Mouse (Mus musculus) cerebellum, adult (tissue): ENCODE data around the gene Gnb1.
"Not testable (repeated sequence)": the region's sequence is repeated elsewhere in the genome, so short reads cannot be mapped to it uniquely, and the experiment has no call there.

ENCODE experiments used
- ATAC-seq: cut with Nextera tagmentation; 2 replicates; pipeline ENCODE4 v1.9.2; 2017; ENCODE audit warnings: mild to moderate bottlenecking, moderate library complexity, mixed read lengths; ENCODE audit not compliant: insufficient number of reproducible peaks, low FRiP score, low TSS enrichment

Gnb1 gene

DNA sequence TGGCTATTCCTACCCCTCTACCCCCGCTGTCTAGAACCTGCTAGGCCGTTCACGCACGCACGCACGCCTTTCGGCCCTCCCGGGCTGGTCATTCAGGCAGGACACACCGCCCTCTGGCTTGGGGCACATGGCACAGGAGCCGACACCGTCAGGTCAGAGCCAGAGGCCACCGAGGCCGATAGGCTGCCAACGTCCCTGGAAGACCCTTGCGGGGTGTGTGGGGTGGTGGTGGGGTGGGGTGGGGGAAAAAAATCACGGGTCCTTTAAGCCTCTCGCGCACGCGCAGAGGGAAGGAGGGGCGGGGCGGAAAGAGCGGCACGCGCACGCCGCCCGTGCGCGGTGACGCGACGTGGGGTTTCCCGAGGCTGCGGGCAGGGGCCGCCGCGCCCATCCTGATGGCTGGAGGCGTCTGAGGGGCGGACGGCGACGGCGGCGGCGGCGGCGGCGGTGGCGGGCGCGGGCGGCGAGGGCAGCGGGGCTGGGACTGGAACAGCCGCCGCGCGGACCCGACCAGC lies at the start of gene Gnb1:
Gene Gnb1, plus strand, starts transcription at position 372 of the 515 bp plus-strand sequence.
- ATAC-seq, result peak; percentile 60; the same call in 1 of the 2 replicates

DNA sequence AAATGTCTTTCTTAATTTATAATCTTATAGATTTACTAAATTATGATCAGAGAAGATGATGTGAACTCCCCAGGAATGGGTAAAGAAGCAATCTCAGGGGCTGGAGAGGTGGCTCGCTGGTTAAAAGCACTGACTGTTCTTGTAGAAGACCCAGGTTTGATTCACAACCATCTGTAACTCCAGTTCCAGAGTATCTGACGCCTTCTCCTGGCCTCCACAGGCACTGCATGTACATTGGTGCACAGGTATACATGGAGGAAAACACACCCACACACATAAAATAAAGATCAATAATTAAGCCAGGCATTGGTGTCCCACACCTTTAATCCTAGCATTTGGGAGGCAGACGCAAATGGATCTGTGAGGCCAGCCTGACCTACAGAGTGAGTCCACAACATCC lies 48.4 kb upstream of the Gnb1 start:
- ATAC-seq, result no peak

- ATAC-seq, result no peak
Observed at GRCm38 (mm10) chr4:155451597-155451996, 39.6 kb upstream of the Gnb1 start.

DNA sequence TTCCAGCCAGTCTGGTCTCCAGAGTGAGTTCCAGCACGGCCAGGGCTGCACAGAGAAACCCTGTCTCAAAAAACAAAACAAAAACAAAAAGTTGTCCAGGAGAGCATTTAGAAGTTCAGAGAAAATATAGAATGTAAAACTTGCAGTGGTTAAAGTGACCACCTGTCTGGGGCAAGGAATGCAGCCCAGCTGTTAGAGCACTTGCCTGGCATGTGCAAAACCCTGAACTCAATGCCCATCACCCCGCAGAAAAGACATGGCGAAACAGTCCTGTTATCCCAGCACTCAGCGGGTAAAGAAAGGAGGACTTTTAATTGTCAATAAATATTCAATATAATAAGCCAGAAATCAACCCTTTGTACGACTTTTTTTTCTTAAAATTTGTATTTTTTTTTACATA lies 32.6 kb upstream of the Gnb1 start:
- no peak for ATAC-seq

- no peak for ATAC-seq
Observed at GRCm38 (mm10) chr4:155463050-155463449, 28.1 kb upstream of the Gnb1 start.

DNA sequence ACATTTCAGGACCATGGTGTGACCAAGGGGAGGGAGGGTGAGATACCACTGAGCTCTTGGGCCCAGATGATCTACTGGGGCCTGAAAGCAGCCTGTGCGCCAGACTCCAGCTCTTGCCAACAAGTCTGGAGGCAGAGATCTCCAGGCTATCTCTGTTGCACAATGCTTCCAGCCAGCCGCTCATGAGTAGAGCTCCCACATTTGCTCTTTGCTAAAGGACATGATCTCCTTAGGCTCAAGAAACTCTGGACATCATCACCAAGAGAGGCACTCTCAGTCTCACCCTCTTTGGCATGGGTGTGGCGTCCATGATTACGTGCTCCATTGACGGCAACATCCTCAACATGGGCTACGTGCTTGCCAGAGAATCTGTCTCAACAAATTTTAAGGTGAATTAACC lies 27.6 kb upstream of the Gnb1 start:
- no peak for ATAC-seq

GRCm38 (mm10) chr4:155464061-155464460 lies 27.1 kb upstream of the Gnb1 start:
- no peak for ATAC-seq

DNA sequence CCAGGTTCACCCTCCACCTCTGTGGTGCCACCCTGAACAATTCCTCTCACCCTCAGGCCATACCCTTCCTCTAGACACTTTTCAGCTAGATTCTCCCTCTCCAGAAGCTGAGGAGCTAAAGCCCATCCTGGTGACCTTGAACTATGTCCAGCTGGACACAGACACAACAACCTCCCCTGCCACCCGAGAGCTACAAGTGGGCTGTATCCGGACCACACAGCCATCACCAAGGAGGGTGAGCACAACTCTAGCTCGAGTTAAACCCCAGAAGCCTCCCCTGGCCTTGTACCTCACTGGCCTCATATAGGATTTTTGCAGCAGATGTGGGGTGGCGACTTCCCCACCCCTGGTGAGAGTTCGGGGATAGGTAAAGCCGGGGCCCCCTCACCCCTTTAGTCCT lies 25.6 kb upstream of the Gnb1 start:
- no peak for ATAC-seq

GRCm38 (mm10) chr4:155466080-155466479 lies 25.1 kb upstream of the Gnb1 start:
- no peak for ATAC-seq

GRCm38 (mm10) chr4:155467237-155468010 lies 23.7 kb upstream of the Gnb1 start:
- no peak for ATAC-seq

- ATAC-seq, result no peak
Observed at GRCm38 (mm10) chr4:155468952-155469351, 22.2 kb upstream of the Gnb1 start, which contains the start of gene Tmem52. Gene Tmem52, plus strand, starts transcription at chr4:155469114.

GRCm38 (mm10) chr4:155469590-155470262 lies 21.4 kb upstream of the Gnb1 start:
- no peak for ATAC-seq

DNA sequence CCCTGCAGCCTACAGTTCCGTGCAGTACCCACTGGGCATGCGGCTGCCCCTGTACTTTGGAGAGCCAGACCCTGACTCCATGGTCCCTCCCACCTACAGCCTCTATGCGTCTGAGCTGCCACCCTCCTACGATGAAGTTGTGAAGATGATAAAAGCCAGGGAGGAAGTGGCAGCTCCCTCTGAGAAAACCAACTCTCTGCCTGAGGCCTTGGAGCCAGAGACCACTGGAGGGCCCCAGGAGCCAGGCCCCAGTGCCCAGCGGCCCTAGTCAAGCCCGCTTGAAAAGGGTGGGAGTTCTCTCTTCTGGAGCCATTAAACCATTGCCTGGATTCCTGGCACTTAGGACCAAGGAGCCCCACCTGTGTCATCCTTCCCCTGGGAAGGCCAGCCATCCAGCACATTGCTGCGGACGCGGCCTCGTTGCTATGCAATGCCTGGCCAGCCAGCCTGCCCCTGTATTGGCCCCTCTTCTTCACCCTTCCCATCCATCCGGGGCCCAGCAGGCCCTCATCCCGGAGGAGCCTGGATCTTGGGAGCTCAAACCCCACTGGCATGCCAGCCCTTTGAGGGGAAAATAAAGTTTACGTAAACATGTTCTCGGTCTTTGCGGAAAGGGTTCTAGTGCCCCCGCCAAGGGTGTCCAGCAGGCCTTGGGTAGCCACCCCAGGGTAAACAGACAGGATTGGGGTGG lies 20.8 kb upstream of the Gnb1 start:
- no peak for ATAC-seq

GRCm38 (mm10) chr4:155470997-155471396 lies 20.2 kb upstream of the Gnb1 start:
- no peak for ATAC-seq

DNA sequence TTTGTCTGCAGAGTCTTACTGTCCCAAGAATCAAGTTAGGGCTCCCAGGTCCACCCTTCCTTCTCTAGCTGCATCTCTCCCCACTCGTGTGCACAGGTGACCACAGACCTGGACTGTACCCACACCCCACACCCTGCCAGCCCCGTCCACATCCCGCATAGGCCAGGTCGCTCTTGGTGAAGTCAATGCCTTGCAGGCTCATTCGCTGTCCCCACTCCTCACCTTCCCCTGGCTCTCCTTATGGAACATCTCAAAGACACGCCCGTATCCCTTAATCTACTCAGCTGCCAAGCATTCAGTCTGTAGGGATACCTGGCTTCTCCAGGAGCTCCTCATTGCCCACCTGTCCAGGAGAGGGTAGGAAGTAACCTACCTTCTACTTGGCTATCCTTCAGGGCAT lies 19.8 kb upstream of the Gnb1 start:
- no peak for ATAC-seq

DNA sequence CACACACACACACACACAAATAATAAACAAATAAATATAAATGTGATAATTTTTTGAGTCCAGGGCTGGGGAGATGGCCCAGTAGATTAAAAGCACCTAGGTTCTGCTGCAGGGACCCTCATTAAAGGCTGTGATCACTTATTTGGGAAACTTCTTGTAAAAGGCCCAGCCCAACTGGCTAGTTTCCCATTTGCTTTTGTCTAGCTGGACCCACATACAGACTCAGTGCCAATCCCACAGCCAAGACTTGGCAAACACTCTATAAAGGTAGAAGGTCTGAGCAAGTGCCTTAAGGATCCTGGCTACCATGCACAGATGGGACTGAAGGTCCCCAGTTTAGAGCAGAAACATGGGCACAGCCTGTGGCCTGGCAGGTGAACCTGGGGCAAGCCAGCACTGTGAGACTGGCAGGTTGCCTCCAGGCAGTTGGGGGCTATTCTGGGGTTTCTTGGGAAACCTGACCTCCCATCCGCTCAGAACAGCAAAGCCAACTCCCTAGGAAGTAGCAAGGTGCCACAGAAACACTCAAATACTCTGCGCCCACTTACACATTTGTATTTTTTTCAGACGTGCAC lies 18.4 kb upstream of the Gnb1 start:
- peak; percentile 54; the same call in 1 of the 2 replicates for ATAC-seq

GRCm38 (mm10) chr4:155473319-155473718 lies 17.8 kb upstream of the Gnb1 start:
- ATAC-seq, result peak; percentile 50; the same call in 1 of the 2 replicates

DNA sequence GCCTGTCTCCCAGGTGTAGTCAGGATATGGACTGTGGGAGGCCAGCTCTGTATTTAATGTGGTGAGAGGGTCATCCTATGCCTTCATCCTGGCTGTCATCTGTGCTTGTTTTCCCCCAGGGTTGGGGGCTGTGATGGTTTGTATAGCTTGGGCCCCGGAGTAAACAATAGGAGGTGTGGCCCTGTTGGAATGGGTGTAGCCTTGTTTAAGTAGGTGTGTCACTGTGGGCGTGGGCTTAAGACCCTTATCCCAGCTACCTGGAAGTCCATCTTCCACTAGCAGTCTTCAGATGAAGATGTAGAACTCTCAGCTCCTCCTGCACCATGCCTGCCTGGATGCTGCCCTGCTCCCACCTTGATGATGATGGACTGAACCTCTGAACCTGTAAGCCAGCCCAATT lies 17.4 kb upstream of the Gnb1 start:
- ATAC-seq, result not testable (repeated sequence)

DNA sequence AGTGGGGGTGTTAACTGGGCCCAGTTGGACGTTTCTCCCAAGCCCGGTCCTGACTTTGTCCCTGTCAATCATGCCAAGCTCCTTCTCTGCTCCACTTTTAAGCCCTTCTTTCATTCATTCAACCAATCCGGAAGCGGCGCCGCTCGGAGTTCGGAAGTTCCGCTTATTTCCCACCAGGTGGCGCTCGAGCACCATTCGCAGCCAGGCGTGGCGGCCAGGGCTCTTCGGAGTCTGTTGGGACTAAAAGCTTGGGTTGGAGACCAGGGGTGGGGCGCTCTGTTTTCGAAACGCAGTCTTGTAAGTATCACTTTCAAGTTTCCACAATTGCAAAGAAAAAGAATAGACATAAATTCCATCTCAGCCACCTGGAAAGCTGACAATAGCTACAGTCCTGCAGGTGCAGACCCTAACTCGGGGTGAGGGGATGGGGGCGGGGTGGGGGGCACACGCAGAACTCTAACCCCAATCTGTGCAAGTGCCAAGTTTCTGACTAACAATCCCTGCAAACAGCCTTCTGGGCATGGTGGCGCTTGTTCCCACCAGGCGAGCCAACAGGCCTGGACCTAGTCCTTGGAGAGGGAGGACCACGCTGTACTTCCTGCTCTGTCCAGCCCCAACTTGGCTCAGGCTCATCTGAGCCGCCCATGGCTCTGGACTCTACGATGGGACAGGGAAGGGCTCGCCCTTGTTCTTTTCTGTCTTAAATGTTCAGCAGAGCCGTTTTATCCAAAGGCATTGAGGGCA lies 9.6 kb upstream of the Gnb1 start:
- ATAC-seq, result peak; percentile 36; the same call in 1 of the 2 replicates

- no peak for ATAC-seq
Observed at GRCm38 (mm10) chr4:155482125-155482480, 9.1 kb upstream of the Gnb1 start.
